14 mouse cellular contexts compared by ENCODE assay signal in genomic region chr12:86088042-86088441, GRCm38 (mm10). TPM values are rescaled to one million over a fixed set of nuclear protein-coding genes. Genes with fewer than 3 reads are reported as not detected.
A peak's percentile ranks its signal among the peaks of the same experiment; 100 is the strongest.
DNase-seq lines count a peak whose midpoint lies in the region; ATAC-seq lines count a peak whose summit lies in the region.
"Had no signal": no experiment of that assay in that cellular context is flagged by ENCODE, and none has a peak within 500 bp of the region (broad histone marks: within the 10 kb centered on the region; RNA-seq: fewer than 3 reads in every experiment).

No protein-coding gene starts in this region.

- H3K4me2 ChIP-seq in liver, embryonic 16.5 days (ENCODE audit: low read depth, low read length) = no peak overlapping the region
- no peak overlapping the region for H3K4me2 ChIP-seq in liver, embryonic 12.5 days
- no peak overlapping the region for H3K4me2 ChIP-seq in midbrain, embryonic 15.5 days
- H3K4me2 ChIP-seq: forebrain, embryonic 12.5 days; liver, embryonic 15.5 days; midbrain, embryonic 12.5 days; neural tube, embryonic 13.5 days had no signal

- 47% methylated on average over 7 of the region's 7 CpGs for WGBS in liver, embryonic 16.5 days (ENCODE audit: insufficient replicate concordance)
- WGBS in liver, embryonic 12.5 days (ENCODE audit: insufficient replicate concordance) = 40% methylated on average over 7 of the region's 7 CpGs
- 79% methylated on average over 7 of the region's 7 CpGs for WGBS in midbrain, embryonic 15.5 days

- H3K9ac ChIP-seq in liver, embryonic 16.5 days (ENCODE audit: low read depth, low read length) = no peak overlapping the region
- no peak overlapping the region for H3K9ac ChIP-seq in liver, embryonic 12.5 days
- H3K9ac ChIP-seq in midbrain, embryonic 15.5 days = no peak overlapping the region
- H3K9ac ChIP-seq: forebrain, embryonic 12.5 days; liver, embryonic 15.5 days; midbrain, embryonic 12.5 days; neural tube, embryonic 13.5 days had no signal

- H3K4me1 ChIP-seq in liver, embryonic 16.5 days (ENCODE audit: control insufficient read depth, low read depth, low read length) = no peaks in the 10 kb centered on the region; the same call in 1 of the 2 replicates
- 0 out of 2 replicates have a peak, but pooled peaks cover under 1% of the 10 kb centered on the region for H3K4me1 ChIP-seq in liver, embryonic 12.5 days
- H3K4me1 ChIP-seq in midbrain, embryonic 15.5 days = peaks cover 13% of the 10 kb centered on the region
- H3K4me1 ChIP-seq: liver, embryonic 15.5 days had no signal

- no peaks in the 10 kb centered on the region for H3K9me3 ChIP-seq in liver, embryonic 16.5 days (replicated peaks; ENCODE audit: control insufficient read depth, low read length)
- no peaks in the 10 kb centered on the region for H3K9me3 ChIP-seq in liver, embryonic 12.5 days (replicated peaks)
- H3K9me3 ChIP-seq in midbrain, embryonic 15.5 days = no peaks in the 10 kb centered on the region
- H3K9me3 ChIP-seq: forebrain, embryonic 12.5 days; G1E; liver, embryonic 15.5 days; midbrain, embryonic 12.5 days; neural tube, embryonic 13.5 days had no signal

- H3K36me3 ChIP-seq in liver, embryonic 16.5 days (ENCODE audit: control insufficient read depth, insufficient read depth) = no peaks in the 10 kb centered on the region
- H3K36me3 ChIP-seq in liver, embryonic 12.5 days = no peaks in the 10 kb centered on the region
- peaks cover 4% of the 10 kb centered on the region; the same call in 1 of the 2 replicates for H3K36me3 ChIP-seq in midbrain, embryonic 15.5 days (replicated peaks)
- H3K36me3 ChIP-seq: G1E; liver, embryonic 15.5 days had no signal

- H3K27me3 ChIP-seq in liver, embryonic 16.5 days (ENCODE audit: control insufficient read depth, insufficient read depth, low read depth, low read length) = peaks cover 6% of the 10 kb centered on the region; the same call in 1 of the 2 replicates
- peaks cover 14% of the 10 kb centered on the region for H3K27me3 ChIP-seq in liver, embryonic 12.5 days (replicated peaks)
- H3K27me3 ChIP-seq in midbrain, embryonic 15.5 days (replicated peaks) = no peaks in the 10 kb centered on the region
- H3K27me3 ChIP-seq: forebrain, embryonic 12.5 days; neural tube, embryonic 13.5 days had no signal

- no peak overlapping the region for H3K4me3 ChIP-seq in liver, embryonic 16.5 days (ENCODE audit: low read depth, low read length)
- no peak overlapping the region for H3K4me3 ChIP-seq in liver, embryonic 12.5 days
- no peak overlapping the region for H3K4me3 ChIP-seq in midbrain, embryonic 15.5 days
- H3K4me3 ChIP-seq: forebrain, embryonic 12.5 days; liver, embryonic 15.5 days; midbrain, embryonic 12.5 days; neural tube, embryonic 13.5 days had no signal

- no peak overlapping the region for H3K27ac ChIP-seq in liver, embryonic 16.5 days (ENCODE audit: low read length)
- H3K27ac ChIP-seq in liver, embryonic 12.5 days = no peak overlapping the region
- H3K27ac ChIP-seq in midbrain, embryonic 15.5 days = no peak overlapping the region
- H3K27ac ChIP-seq: forebrain, embryonic 12.5 days; liver, embryonic 15.5 days; midbrain, embryonic 12.5 days; neural tube, embryonic 13.5 days had no signal

- peak; percentile 15 for DNase-seq in embryo, embryonic 10 days (ENCODE audit: low spot score)
- no peak for DNase-seq in embryo, embryonic 9.5 days (ENCODE audit: extremely low spot score)
- peak; percentile 57 for DNase-seq in kidney, postnatal 10 days
- no peak for DNase-seq in spleen, adult 12 weeks (ENCODE audit: low spot score)
- DNase-seq in spleen, postnatal 4 days (ENCODE audit: low spot score in 2 of 2) = no peak
- DNase-seq: cerebellum, adult 11 months had no signal

- ATAC-seq in liver, embryonic 16.5 days (ENCODE audit: low read depth) = peak; percentile 35; the same call in 1 of the 2 replicates
- ATAC-seq in liver, embryonic 12.5 days = no peak
- no peak for ATAC-seq in midbrain, embryonic 15.5 days (replicated peaks)

RNA-seq across cellular contexts. Expression of gene Ift43, which starts 5.7 kb away (rescaled TPM):
- 6.0 and 6.6 TPM in 2 replicates for polyA plus RNA-seq in liver, embryonic 16.5 days (2015; fragmentation: Nextera tagmentation; extraction: Ambion mirVana)
- polyA plus RNA-seq in liver, embryonic 12.5 days (2016; fragmentation: Nextera tagmentation; extraction: Ambion mirVana) = 12.3 and 12.9 TPM in 2 replicates
- polyA plus RNA-seq in midbrain, embryonic 15.5 days (2015; fragmentation: Nextera tagmentation; extraction: Ambion mirVana) = 47.3 and 47.9 TPM in 2 replicates

RNA-seq across cellular contexts. Expression of gene Tgfb3, which starts 9.2 kb away (rescaled TPM):
- 2.0 and 2.4 TPM in 2 replicates for polyA plus RNA-seq in liver, embryonic 16.5 days (2015; fragmentation: Nextera tagmentation; extraction: Ambion mirVana)
- polyA plus RNA-seq in liver, embryonic 12.5 days (2016; fragmentation: Nextera tagmentation; extraction: Ambion mirVana) = 6.1 and 9.9 TPM in 2 replicates
- polyA plus RNA-seq in midbrain, embryonic 15.5 days (2015; fragmentation: Nextera tagmentation; extraction: Ambion mirVana) = 3.5 and 4.7 TPM in 2 replicates

Comparison
In these comparisons a context has a peak if more than half of its experiments do, and no peak if none do; other contexts are left out.
1. DNase-seq: peak in embryo, embryonic 10 days (single experiment) and kidney, postnatal 10 days (single experiment); none in embryo, embryonic 9.5 days (single experiment), spleen, adult 12 weeks (single experiment) and spleen, postnatal 4 days (0 of 2).